Mouse (Mus musculus) hindbrain, embryonic 10.5 days (tissue): Measurements from ENCODE around the gene Gm21304. TPM values are rescaled to one million over a fixed set of nuclear protein-coding genes. Genes with fewer than 3 reads are reported as not detected.
"Not testable (repeated sequence)": the region's sequence is repeated elsewhere in the genome, so short reads cannot be mapped to it uniquely, and the experiment has no call there.

ENCODE experiments used
- DNase-seq: peaks from one replicate; pipeline ENCODE4 v3.0.0-alpha.2; 2017; ENCODE audit warnings: low spot score
- H3K27ac ChIP-seq: fragments of 300-500 bp; sonication (generic); 2 replicates; pipeline ENCODE4 v1.5.1; 2016; ENCODE audit warnings: mild to moderate bottlenecking, moderate library complexity
- H3K27me3 ChIP-seq: fragments of 300-500 bp; sonication (generic); 2 replicates; pipeline ENCODE4 v1.6.1; 2016; ENCODE audit warnings: mild to moderate bottlenecking; ENCODE audit not compliant: poor library complexity, insufficient read depth, severe bottlenecking
- H3K36me3 ChIP-seq: fragments of 300-500 bp; sonication (generic); 2 replicates; pipeline ENCODE4 v1.6.1; 2016; ENCODE audit warnings: mild to moderate bottlenecking, moderate library complexity
- H3K4me1 ChIP-seq: fragments of 300-500 bp; sonication (generic); replicated peaks from 2 replicates; pipeline ENCODE4 v1.6.1; 2016; ENCODE audit warnings: mild to moderate bottlenecking
- H3K4me3 ChIP-seq: fragments of 300-500 bp; sonication (generic); 2 replicates; pipeline ENCODE4 v1.5.1; 2016; ENCODE audit warnings: mild to moderate bottlenecking, moderate library complexity
- H3K9me3 ChIP-seq: fragments of 300-500 bp; sonication (generic); 2 replicates; pipeline ENCODE4 v1.6.1; 2016; ENCODE audit warnings: mild to moderate bottlenecking, moderate library complexity
- WGBS: fragments of 180-500 bp; shearing (Covaris S2); methylation state at CpG from one replicate; pipeline ENCODE4 v1.1.7; 2016; 5-methylcytosine and 5-hydroxymethylcytosine counted together
- polyA plus RNA-seq: library from polyadenylated mRNA; unstranded; fragments of >200 nt; fragmentation: Nextera tagmentation; extraction: Ambion mirVana; gene quantifications from 2 replicates; pipeline ENCODE4 v1.2.1, GENCODE M21; 2016

The Gm21304 gene
- not detected in 2 replicates for polyA plus RNA-seq

- not testable (repeated sequence) for H3K4me3 ChIP-seq, H3K4me1 ChIP-seq, H3K27ac ChIP-seq, H3K27me3 ChIP-seq, H3K36me3 ChIP-seq, H3K9me3 ChIP-seq, DNase-seq
- WGBS: no CpG with 5 or more reads among the region's 3 CpGs
These were observed at the start of gene Gm21304 for GRCm38 (mm10) chr10:104168215-104168614. Gene Gm21304, plus strand, starts transcription at chr10:104168515.

DNA sequence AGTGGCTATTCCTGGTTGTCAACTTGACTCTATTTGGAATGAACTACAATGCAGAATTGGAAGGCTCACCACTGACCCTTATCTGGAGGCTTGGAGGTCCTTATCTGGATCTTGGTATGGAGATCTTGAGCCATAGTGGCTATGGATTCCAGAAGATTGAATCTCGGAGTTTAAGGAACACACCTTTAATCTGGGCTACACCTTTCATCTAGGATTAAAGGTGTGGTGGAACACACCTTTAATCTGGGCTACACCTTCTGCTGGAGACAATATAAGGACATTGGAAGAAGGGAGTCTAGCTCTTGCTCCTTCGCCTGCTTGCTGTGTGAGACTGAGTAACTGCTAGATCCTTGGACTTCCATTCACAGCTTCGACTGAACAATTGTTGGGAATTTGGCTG is 25.6 kb upstream of the Gm21304 start, which contains the start of gene Gm21293:
TSS of gene Gm21293 (plus strand) at position 301 of the 400 bp plus-strand sequence.
- not testable (repeated sequence) for H3K27ac ChIP-seq, H3K4me1 ChIP-seq, DNase-seq, H3K4me3 ChIP-seq, H3K27me3 ChIP-seq, H3K36me3 ChIP-seq, H3K9me3 ChIP-seq
- no CpG with 5 or more reads among the region's 3 CpGs for WGBS

GRCm38 (mm10) chr10:104151197-104151596 is 17.1 kb upstream of the Gm21304 start, which contains the start of gene Gm6763:
Gene Gm6763, plus strand, starts transcription at chr10:104151497.
- not testable (repeated sequence) for H3K4me3 ChIP-seq, H3K9me3 ChIP-seq, H3K27ac ChIP-seq, H3K27me3 ChIP-seq, H3K36me3 ChIP-seq, DNase-seq, H3K4me1 ChIP-seq
- no CpG with 5 or more reads among the region's 3 CpGs for WGBS

- not testable (repeated sequence) for H3K27me3 ChIP-seq, H3K4me1 ChIP-seq, H3K36me3 ChIP-seq, H3K4me3 ChIP-seq, H3K9me3 ChIP-seq, H3K27ac ChIP-seq, DNase-seq
- no CpG with 5 or more reads among the region's 3 CpGs for WGBS
These were observed 8.6 kb upstream of the Gm21304 start, which contains the start of gene Gm8764 for GRCm38 (mm10) chr10:104159706-104160105. Gene Gm8764, plus strand, starts transcription at chr10:104160006.

GRCm38 (mm10) chr10:104176724-104177123 is 8.4 kb downstream of the Gm21304 start, which contains the start of gene Gm21312:
Gene Gm21312, plus strand, starts transcription at chr10:104177024.
- not testable (repeated sequence) for H3K27ac ChIP-seq, H3K27me3 ChIP-seq, H3K4me3 ChIP-seq, DNase-seq, H3K9me3 ChIP-seq, H3K4me1 ChIP-seq, H3K36me3 ChIP-seq
- WGBS: no CpG with 5 or more reads among the region's 3 CpGs

DNA sequence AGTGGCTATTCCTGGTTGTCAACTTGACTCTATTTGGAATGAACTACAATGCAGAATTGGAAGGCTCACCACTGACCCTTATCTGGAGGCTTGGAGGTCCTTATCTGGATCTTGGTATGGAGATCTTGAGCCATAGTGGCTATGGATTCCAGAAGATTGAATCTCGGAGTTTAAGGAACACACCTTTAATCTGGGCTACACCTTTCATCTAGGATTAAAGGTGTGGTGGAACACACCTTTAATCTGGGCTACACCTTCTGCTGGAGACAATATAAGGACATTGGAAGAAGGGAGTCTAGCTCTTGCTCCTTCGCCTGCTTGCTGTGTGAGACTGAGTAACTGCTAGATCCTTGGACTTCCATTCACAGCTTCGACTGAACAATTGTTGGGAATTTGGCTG is 16.9 kb downstream of the Gm21304 start, which contains the start of gene Gm20765:
TSS of gene Gm20765 (plus strand) at position 301 of the 400 bp plus-strand sequence.
- H3K27ac ChIP-seq, DNase-seq, H3K36me3 ChIP-seq, H3K9me3 ChIP-seq, H3K4me1 ChIP-seq, H3K4me3 ChIP-seq, H3K27me3 ChIP-seq: not testable (repeated sequence)
- WGBS: no CpG with 5 or more reads among the region's 3 CpGs

DNA sequence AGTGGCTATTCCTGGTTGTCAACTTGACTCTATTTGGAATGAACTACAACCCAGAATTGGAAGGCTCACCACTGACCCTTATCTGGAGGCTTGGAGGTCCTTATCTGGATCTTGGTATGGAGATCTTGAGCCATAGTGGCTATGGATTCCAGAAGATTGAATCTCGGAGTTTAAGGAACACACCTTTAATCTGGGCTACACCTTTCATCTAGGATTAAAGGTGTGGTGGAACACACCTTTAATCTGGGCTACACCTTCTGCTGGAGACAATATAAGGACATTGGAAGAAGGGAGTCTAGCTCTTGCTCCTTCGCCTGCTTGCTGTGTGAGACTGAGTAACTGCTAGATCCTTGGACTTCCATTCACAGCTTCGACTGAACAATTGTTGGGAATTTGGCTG is 25.4 kb downstream of the Gm21304 start, which contains the start of gene Gm4340:
TSS of gene Gm4340 (plus strand) at position 301 of the 400 bp plus-strand sequence.
- not testable (repeated sequence) for H3K4me1 ChIP-seq, DNase-seq, H3K4me3 ChIP-seq, H3K27ac ChIP-seq, H3K9me3 ChIP-seq, H3K27me3 ChIP-seq, H3K36me3 ChIP-seq
- no CpG with 5 or more reads among the region's 3 CpGs for WGBS

DNA sequence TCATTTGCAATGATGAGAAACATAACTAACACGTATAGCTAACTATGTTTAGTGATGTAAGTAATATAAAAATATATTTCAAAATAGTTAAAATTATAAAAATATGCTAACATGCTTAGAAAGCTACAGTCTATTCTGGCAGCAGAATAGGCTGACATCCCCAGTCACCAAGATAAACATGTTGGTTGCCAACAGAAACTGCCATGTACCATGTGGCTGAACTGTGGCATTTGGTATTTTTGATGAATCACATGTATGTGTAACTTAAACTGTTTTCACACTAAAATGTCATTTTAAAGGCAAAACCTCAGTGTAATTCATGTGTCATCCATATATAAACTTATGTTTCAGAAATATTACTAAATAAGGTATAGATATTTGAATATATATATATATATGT is 41.3 kb downstream of the Gm21304 start:
- H3K27ac ChIP-seq: no peak overlapping the region
- WGBS: 77% methylated on average over 1 of the region's 1 CpGs
- no peaks in the 10 kb centered on the region for H3K9me3 ChIP-seq
- no peaks in the 10 kb centered on the region for H3K36me3 ChIP-seq
- no peak overlapping the region for H3K4me3 ChIP-seq
- H3K27me3 ChIP-seq: no peaks in the 10 kb centered on the region
- no peak for DNase-seq
- H3K4me1 ChIP-seq: no peaks in the 10 kb centered on the region

DNA sequence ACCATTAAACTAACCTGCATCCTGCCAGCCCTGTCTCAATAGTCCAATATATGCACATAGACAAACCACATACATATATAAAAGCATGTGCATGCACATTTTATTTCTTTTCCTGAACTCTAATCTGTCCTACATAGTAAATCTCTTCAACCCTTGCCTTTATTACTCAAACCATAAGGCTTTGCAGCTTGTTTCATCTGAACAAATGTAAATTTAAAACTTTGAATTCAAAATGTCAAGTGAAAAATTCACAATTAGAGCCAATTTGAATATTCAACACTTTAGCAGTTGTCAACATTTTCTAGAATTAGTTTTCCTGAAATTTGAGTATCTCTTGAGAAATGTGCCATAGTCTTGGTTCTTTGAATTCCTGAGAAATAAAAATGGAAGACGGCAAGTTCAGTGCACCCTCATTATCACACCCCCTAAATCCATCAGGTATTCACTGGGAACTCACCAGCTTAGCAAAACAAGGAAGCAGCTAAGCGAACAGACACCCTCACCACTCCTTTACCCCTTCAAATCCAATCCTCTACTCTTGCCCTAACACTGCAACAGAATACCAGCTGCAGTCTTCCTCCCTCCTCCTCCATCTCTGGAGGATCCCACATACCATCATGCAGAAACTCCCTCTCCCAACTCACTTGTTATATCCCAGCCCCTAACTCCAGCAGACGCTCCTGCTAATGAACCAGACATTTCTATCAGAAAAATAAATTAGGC is 42.1 kb downstream of the Gm21304 start:
- DNase-seq: no peak
- no peaks in the 10 kb centered on the region for H3K36me3 ChIP-seq
- no peak overlapping the region for H3K4me3 ChIP-seq
- 82% methylated on average over 3 of the region's 3 CpGs for WGBS
- H3K4me1 ChIP-seq: no peaks in the 10 kb centered on the region
- H3K9me3 ChIP-seq: no peaks in the 10 kb centered on the region
- no peaks in the 10 kb centered on the region for H3K27me3 ChIP-seq
- H3K27ac ChIP-seq: no peak overlapping the region

GRCm38 (mm10) chr10:104214527-104214926 is 46.2 kb downstream of the Gm21304 start:
- H3K9me3 ChIP-seq: no peaks in the 10 kb centered on the region
- no peak overlapping the region for H3K27ac ChIP-seq
- no peak for DNase-seq
- WGBS: 92% methylated on average over 5 of the region's 5 CpGs
- H3K4me3 ChIP-seq: no peak overlapping the region
- no peaks in the 10 kb centered on the region for H3K27me3 ChIP-seq
- H3K36me3 ChIP-seq: no peaks in the 10 kb centered on the region
- H3K4me1 ChIP-seq: no peaks in the 10 kb centered on the region

Other genes with a start within 250 kb of the Gm21304 start
- gene Gm21293, start 25.5 kb upstream of the Gm21304 start, polyA plus RNA-seq: not detected in 2 replicates
- gene Gm6763, start 17.0 kb upstream of the Gm21304 start, polyA plus RNA-seq: not detected in 2 replicates
- gene Gm8764, start 8.5 kb upstream of the Gm21304 start, polyA plus RNA-seq: not detected in 2 replicates
- gene Gm21312, start 8.5 kb downstream of the Gm21304 start, polyA plus RNA-seq: not detected in 2 replicates
- gene Gm20765, start 17.0 kb downstream of the Gm21304 start, polyA plus RNA-seq: not detected in 2 replicates
- not detected in 2 replicates for gene Gm4340, start 25.5 kb downstream of the Gm21304 start, polyA plus RNA-seq